Mouse (Mus musculus) intestine, embryonic 14.5 days (tissue): Measurements from ENCODE around the gene Dtd1. TPM values are rescaled to one million over a fixed set of nuclear protein-coding genes. Genes with fewer than 3 reads are reported as not detected.

Experiments used
- ATAC-seq: fragments of 200-750 bp; cut with Nextera tagmentation; replicated peaks from 2 replicates; pipeline ENCODE4 v1.8.0; 2017; ENCODE audit warnings: low read depth, moderate number of reproducible peaks, moderate TSS enrichment, moderate library complexity; ENCODE audit not compliant: low FRiP score, low TSS enrichment
- DNase-seq: peaks from one replicate; pipeline ENCODE4 v3.0.0-alpha.2; 2018; ENCODE audit warnings: low spot score
- H3K27ac ChIP-seq: fragments of 300-500 bp; sonication (generic); 2 replicates; pipeline ENCODE4 v1.5.1; 2014; ENCODE audit warnings: low read depth, mild to moderate bottlenecking, control low read depth
- H3K27me3 ChIP-seq: fragments of 300-500 bp; sonication (generic); replicated peaks from 2 replicates; pipeline ENCODE4 v1.6.1; 2014; ENCODE audit warnings: low read length, control low read depth; ENCODE audit not compliant: control insufficient read depth, insufficient read depth
- H3K36me3 ChIP-seq: fragments of 300-500 bp; sonication (generic); 2 replicates; pipeline ENCODE4 v1.6.1; 2014; ENCODE audit warnings: low read length, control low read depth; ENCODE audit not compliant: control insufficient read depth, insufficient read depth
- H3K4me1 ChIP-seq: fragments of 300-500 bp; sonication (generic); replicated peaks from 2 replicates; pipeline ENCODE4 v1.6.1; 2014; ENCODE audit warnings: low read length, control low read depth, mixed read lengths; ENCODE audit not compliant: control insufficient read depth, insufficient read depth
- H3K4me2 ChIP-seq: fragments of 300-500 bp; sonication (generic); 2 replicates; pipeline ENCODE4 v1.6.1; 2014; ENCODE audit warnings: low read length
- H3K4me3 ChIP-seq: fragments of 300-500 bp; sonication (generic); 2 replicates; pipeline ENCODE4 v1.5.1; 2014; ENCODE audit warnings: low read depth, low read length, control low read depth, mixed read lengths
- H3K9ac ChIP-seq: fragments of 300-500 bp; sonication (generic); 2 replicates; pipeline ENCODE4 v1.6.1; 2014; ENCODE audit warnings: mild to moderate bottlenecking, low read length
- H3K9me3 ChIP-seq: fragments of 300-500 bp; sonication (generic); 2 replicates; pipeline ENCODE4 v1.6.1; 2016; ENCODE audit warnings: low read length, control low read depth; ENCODE audit not compliant: control insufficient read depth
- WGBS: fragments of 180-500 bp; shearing (Covaris S2); extraction: QIAGEN DNeasy Blood & Tissue Kit; methylation state at CpG from one replicate; pipeline ENCODE4 v1.1.7; 2014; 5-methylcytosine and 5-hydroxymethylcytosine counted together
- polyA plus RNA-seq: library from polyadenylated mRNA; unstranded; fragments of >200 nt; fragmentation: Nextera tagmentation; extraction: Ambion mirVana; gene quantifications from 2 replicates; pipeline ENCODE4 v1.2.1, GENCODE M21; 2014

Gene Dtd1
- polyA plus RNA-seq, 1 experiment from 2014 or later, result 47.8 TPM

GRCm38 (mm10) chr2:144598006-144598405 is 1.7 kb upstream of the Dtd1 start:
- Histone ChIP-seq H3K4me2 (no peak overlapping the region), H3K9ac (no peak overlapping the region), H3K27ac (no peak overlapping the region), H3K36me3 (peaks cover 6% of the 10 kb centered on the region; the same call in 1 of the 2 replicates), H3K9me3 (no peaks in the 10 kb centered on the region), H3K4me3 (no peak overlapping the region), H3K4me1 (no peaks in the 10 kb centered on the region), H3K27me3 (no peaks in the 10 kb centered on the region)
- DNase-seq, result no peak
- WGBS, result 74% methylated on average over 2 of the region's 2 CpGs
- no peak for ATAC-seq

GRCm38 (mm10) chr2:144601576-144601975 is 1.9 kb downstream of the Dtd1 start:
- 93% methylated on average over 1 of the region's 1 CpGs for WGBS
- Histone ChIP-seq H3K4me2 (no peak overlapping the region), H3K27ac (no peak overlapping the region), H3K9me3 (no peaks in the 10 kb centered on the region), H3K27me3 (no peaks in the 10 kb centered on the region), H3K4me1 (no peaks in the 10 kb centered on the region), H3K4me3 (no peak overlapping the region), H3K36me3 (no peaks in the 10 kb centered on the region), H3K9ac (no peak overlapping the region)
- ATAC-seq (no peak), DNase-seq (no peak)

GRCm38 (mm10) chr2:144613956-144614355 is 14.3 kb downstream of the Dtd1 start:
- 91% methylated on average over 6 of the region's 6 CpGs for WGBS
- no peak for ATAC-seq

GRCm38 (mm10) chr2:144617074-144617874 is 17.6 kb downstream of the Dtd1 start:
- no peaks in the 10 kb centered on the region for H3K9me3 ChIP-seq
- H3K27me3 ChIP-seq, result no peaks in the 10 kb centered on the region
- peak; percentile 51 for DNase-seq
- no peak overlapping the region for H3K9ac ChIP-seq
- ATAC-seq, result peak; percentile 71
- H3K4me1 ChIP-seq, result no peaks in the 10 kb centered on the region
- no peak overlapping the region for H3K27ac ChIP-seq
- WGBS, result 75% methylated on average over 16 of the region's 16 CpGs
- no peak overlapping the region for H3K4me2 ChIP-seq
- no peaks in the 10 kb centered on the region for H3K36me3 ChIP-seq
- H3K4me3 ChIP-seq, result no peak overlapping the region

More at GRCm38 (mm10) chr2:144613956-144614355, 14.3 kb downstream of the Dtd1 start:
- no peak overlapping the region for H3K4me2 ChIP-seq
- H3K9me3 ChIP-seq, result no peaks in the 10 kb centered on the region
- no peak for DNase-seq
- H3K27ac ChIP-seq, result no peak overlapping the region
- H3K9ac ChIP-seq, result no peak overlapping the region
- no peaks in the 10 kb centered on the region for H3K4me1 ChIP-seq
- H3K4me3 ChIP-seq, result no peak overlapping the region
- H3K36me3 ChIP-seq, result no peaks in the 10 kb centered on the region
- no peaks in the 10 kb centered on the region for H3K27me3 ChIP-seq

- no peaks in the 10 kb centered on the region for H3K4me1 ChIP-seq
- DNase-seq, result peak; percentile 10
- no peaks in the 10 kb centered on the region for H3K27me3 ChIP-seq
- no peaks in the 10 kb centered on the region for H3K36me3 ChIP-seq
- no peak overlapping the region for H3K4me3 ChIP-seq
- no peak overlapping the region for H3K9ac ChIP-seq
- H3K9me3 ChIP-seq, result no peaks in the 10 kb centered on the region
- WGBS, result 90% methylated on average over 6 of the region's 6 CpGs
- no peak overlapping the region for H3K27ac ChIP-seq
- no peak for ATAC-seq
- no peak overlapping the region for H3K4me2 ChIP-seq
Measured at GRCm38 (mm10) chr2:144621491-144621890, 21.8 kb downstream of the Dtd1 start.

GRCm38 (mm10) chr2:144633551-144633950 is 33.9 kb downstream of the Dtd1 start:
- H3K27me3 ChIP-seq, result no peaks in the 10 kb centered on the region
- no peak overlapping the region for H3K9ac ChIP-seq
- H3K27ac ChIP-seq, result no peak overlapping the region
- no peak overlapping the region for H3K4me2 ChIP-seq
- ATAC-seq (0 out of 2 replicates have a peak, but pooled peaks have one; percentile 12), DNase-seq (peak; percentile 36)
- no peaks in the 10 kb centered on the region for H3K36me3 ChIP-seq
- H3K9me3 ChIP-seq, result 0 out of 2 replicates have a peak, but pooled peaks cover 2% of the 10 kb centered on the region
- H3K4me1 ChIP-seq, result no peaks in the 10 kb centered on the region
- 88% methylated on average over 2 of the region's 2 CpGs for WGBS
- H3K4me3 ChIP-seq, result no peak overlapping the region

GRCm38 (mm10) chr2:144634231-144634630 is 34.5 kb downstream of the Dtd1 start:
- ATAC-seq (no peak), DNase-seq (peak; percentile 37)
- 70% methylated on average over 5 of the region's 5 CpGs for WGBS
- no peak overlapping the region for H3K4me2 ChIP-seq
- H3K4me1 ChIP-seq, result no peaks in the 10 kb centered on the region
- H3K36me3 ChIP-seq, result no peaks in the 10 kb centered on the region
- no peak overlapping the region for H3K9ac ChIP-seq
- 0 out of 2 replicates have a peak, but pooled peaks cover 2% of the 10 kb centered on the region for H3K9me3 ChIP-seq
- H3K4me3 ChIP-seq, result no peak overlapping the region
- no peak overlapping the region for H3K27ac ChIP-seq
- H3K27me3 ChIP-seq, result no peaks in the 10 kb centered on the region

GRCm38 (mm10) chr2:144634729-144635128 is 35.0 kb downstream of the Dtd1 start:
- Histone ChIP-seq H3K9me3 (0 out of 2 replicates have a peak, but pooled peaks cover 2% of the 10 kb centered on the region), H3K4me1 (no peaks in the 10 kb centered on the region), H3K4me2 (no peak overlapping the region), H3K4me3 (no peak overlapping the region), H3K27ac (no peak overlapping the region), H3K9ac (no peak overlapping the region), H3K36me3 (no peaks in the 10 kb centered on the region), H3K27me3 (no peaks in the 10 kb centered on the region)
- WGBS, result 61% methylated on average over 2 of the region's 2 CpGs
- no peak for ATAC-seq
- DNase-seq, result peak; percentile 23
